Mouse (Mus musculus) brain, embryonic 14.5 days (tissue): ENCODE measurements at regions not wholly inside any gene's neighbourhood (a gene's known extent, or its start where the extent isn't known, plus 50 kb on each side); places are given as distances from the start of the nearest gene placed in this dataset.

Experiments used
- DNase-seq: peaks from one replicate; pipeline ENCODE4 v3.0.0-alpha.2; 2011; ENCODE audit warnings: low read depth
- CTCF ChIP-seq: fragments of 200-500 bp; IDR thresholded peaks from 2 replicates; pipeline ENCODE4 v1.5.1; 2012; ENCODE audit warnings: inconsistent platforms, mild to moderate bottlenecking, moderate library complexity, borderline replicate concordance; ENCODE audit not compliant: insufficient read depth, insufficient read length; ENCODE audit errors: extremely low read depth
- POLR2A ChIP-seq: fragments of 200-500 bp; IDR thresholded peaks from 2 replicates; pipeline ENCODE4 v1.6.1; 2012; ENCODE audit warnings: mild to moderate bottlenecking, inconsistent platforms, borderline replicate concordance; ENCODE audit not compliant: poor library complexity, insufficient read depth, insufficient read length, severe bottlenecking; ENCODE audit errors: extremely low read depth

GRCm38 (mm10) chr12:58530306-58530705 lies 261.2 kb upstream of the Clec14a start:
- DNase-seq, result no peak
- TF ChIP-seq POLR2A (no peak), CTCF (no peak)

DNA sequence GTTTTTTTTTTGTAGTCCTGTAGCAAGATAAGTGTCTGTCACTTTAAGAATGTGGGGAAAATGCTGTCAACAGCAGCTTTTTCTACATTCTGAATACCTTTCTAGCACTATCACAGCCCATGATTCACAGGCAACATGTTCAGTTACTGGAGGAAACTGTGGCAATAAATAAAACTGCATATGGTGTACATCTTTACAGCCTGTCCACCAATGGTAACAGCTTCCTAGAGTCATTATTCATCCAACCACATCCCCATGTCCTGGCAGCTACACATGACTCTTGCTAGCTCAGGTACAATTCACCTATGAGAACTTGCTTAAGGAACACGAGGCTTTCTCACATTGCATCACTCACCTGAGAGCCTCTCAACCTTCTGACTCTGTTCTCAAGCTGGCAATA lies 247.7 kb upstream of the Clec14a start:
- TF ChIP-seq POLR2A, result no peak
- TF ChIP-seq CTCF, result no peak
- no peak for DNase-seq

GRCm38 (mm10) chr12:58513951-58514350 lies 244.9 kb upstream of the Clec14a start:
- no peak for TF ChIP-seq POLR2A
- TF ChIP-seq CTCF, result no peak
- DNase-seq, result no peak

GRCm38 (mm10) chr12:58512645-58513044 lies 243.6 kb upstream of the Clec14a start:
- DNase-seq, result peak; percentile 88
- no peak for TF ChIP-seq POLR2A
- no peak for TF ChIP-seq CTCF

GRCm38 (mm10) chr12:58504283-58504682 lies 235.2 kb upstream of the Clec14a start:
- peak; percentile 27 for DNase-seq
- no peak for TF ChIP-seq CTCF
- no peak for TF ChIP-seq POLR2A

DNA sequence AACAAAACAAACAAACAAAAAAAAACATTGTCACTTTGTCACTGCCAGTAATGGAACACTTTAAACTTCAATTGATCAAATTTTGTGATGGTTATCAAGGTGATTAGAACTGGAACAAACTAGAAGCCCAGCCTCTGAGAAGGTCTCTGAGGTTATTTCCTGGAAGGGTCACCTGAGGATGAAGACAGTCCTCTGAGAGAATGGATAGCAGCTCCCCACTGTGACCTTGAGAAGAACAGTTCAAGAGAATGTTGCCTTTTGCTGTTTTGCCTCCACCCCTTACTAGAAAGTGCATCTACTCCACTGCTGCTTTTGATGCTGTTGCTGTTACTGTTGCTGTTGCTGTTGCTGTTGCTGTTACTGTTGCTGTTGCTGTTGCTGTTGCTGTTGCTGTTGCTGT lies 205.1 kb upstream of the Clec14a start:
- TF ChIP-seq POLR2A, result no peak
- no peak for TF ChIP-seq CTCF

DNA sequence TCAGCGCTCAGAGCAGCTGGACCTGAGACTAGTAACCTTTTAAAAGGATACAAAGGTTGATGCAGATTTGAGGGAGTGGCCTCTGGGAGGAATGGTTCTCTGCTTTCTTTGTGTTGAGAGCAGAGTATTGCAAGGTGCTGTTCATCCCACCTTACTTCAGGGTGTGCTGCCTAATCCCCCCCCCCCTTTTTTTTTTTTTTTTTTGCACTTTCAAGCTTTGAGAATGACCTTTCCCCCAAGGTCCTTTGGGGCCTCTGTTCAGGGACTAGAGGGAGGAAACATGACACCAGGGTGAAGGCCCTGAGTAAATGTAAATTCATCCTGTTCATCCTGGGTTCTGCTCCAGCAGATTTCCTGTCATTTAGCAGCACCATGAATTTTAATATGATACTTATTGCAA lies 204.4 kb upstream of the Clec14a start:
- TF ChIP-seq POLR2A, result no peak
- no peak for TF ChIP-seq CTCF

More for the DNA sequence above, 205.1 kb upstream of the Clec14a start:
- DNase-seq, result no peak

DNA sequence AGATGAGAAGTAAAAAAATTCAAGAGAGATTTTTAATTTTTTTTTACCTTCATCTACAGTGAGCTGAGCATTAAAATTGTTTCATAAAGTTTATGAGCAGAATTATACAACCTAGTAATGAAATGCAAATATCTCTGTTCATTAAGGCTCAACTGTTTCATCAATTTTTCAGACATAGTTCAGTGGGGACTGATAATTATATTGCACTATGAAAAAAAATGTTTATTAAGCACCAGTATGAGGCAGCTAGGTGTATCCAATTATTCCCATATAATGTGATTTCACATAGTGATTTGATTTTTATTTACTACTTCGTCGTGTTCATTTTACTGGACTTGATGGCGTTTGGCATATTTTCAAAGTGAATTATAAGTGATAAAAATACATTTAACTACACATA lies 191.4 kb upstream of the Clec14a start:
- TF ChIP-seq CTCF (no peak), POLR2A (no peak)
- no peak for DNase-seq

More for the DNA sequence above, 204.4 kb upstream of the Clec14a start:
- DNase-seq, result no peak

DNA sequence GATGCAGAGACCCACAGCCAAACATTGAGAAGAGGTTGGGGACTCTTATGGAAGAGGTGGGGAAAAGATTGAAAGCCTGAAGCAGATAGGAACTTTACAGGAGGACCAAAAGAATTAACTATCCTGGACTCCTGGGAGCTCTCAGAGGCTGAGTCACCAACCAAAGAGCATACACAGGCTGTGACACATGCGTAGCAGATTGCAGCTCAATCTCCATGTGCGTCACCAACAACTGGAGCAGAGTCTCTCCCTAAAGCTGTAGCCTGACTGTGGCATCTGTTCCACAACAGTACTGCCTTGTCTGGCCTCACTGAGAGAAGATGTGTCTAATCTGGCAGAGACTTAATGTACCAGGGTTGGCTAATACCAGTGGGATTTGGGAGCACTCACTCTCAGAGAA lies 185.7 kb upstream of the Clec14a start:
- TF ChIP-seq CTCF (no peak), POLR2A (no peak)
- DNase-seq, result no peak

DNA sequence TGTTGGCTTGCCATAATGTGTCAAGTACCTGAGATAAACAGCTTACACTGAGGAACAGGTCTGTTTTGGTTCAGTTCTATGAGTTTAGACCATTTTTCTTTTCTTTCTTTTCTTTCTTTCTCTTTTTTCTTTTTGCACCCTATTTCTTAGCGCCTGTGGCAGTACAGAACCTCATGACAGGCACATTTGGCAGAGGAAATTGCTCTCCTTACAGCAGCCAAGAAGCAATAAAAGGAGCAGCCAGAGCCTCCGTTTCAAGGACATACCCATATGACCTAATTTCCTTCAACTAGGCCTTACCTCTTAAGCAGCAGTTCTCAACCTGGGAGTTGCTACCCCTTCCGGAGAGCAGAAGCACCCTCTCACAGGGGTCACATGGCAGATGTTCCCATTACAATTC lies 173.9 kb upstream of the Clec14a start:
- DNase-seq, result peak; percentile 26
- TF ChIP-seq CTCF, result no peak
- TF ChIP-seq POLR2A, result no peak

DNA sequence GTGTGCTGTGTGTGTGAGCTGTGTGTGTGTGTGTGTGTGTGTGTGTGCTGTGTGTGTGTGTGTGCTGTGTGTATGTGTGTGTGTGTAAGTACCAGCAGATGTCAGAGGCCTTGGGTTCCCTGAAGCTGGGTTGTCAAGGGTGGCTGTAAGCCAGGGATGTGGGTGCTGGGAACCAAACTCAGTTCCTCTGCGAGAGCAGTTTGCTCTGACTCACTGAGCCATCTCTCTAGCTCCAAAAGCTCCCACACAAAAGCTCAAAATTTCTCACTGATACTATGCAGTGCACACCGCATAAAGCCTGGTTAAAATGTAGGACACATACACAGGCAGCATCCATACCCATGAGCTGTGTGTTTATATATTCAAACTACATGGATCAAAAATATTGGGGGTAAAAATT lies 172.9 kb upstream of the Clec14a start:
- no peak for DNase-seq
- TF ChIP-seq CTCF, result no peak
- no peak for TF ChIP-seq POLR2A

DNA sequence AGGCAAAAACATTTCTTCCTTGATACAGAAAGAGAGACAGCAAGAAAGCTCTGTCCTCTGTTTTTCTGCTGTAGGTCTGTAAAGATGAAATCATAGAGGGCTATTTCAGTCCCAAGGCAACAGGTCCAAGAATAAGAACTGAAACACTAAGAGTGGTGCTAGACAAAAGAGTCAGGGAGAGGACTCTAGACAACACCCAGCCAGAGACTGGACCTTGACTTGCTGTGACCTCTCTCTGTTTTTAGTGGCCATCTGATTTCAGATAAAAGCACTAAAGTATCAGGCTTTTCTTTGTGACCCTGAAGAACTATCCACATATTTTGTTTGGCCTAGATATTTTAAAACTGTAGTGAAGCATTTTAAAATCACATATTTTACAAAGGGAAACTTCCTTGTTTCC lies 171.6 kb upstream of the Clec14a start:
- TF ChIP-seq CTCF (no peak), POLR2A (no peak)
- no peak for DNase-seq
